Mouse (Mus musculus): ENCODE data around the gene Abhd17b.
"Not testable (repeated sequence)": the region's sequence is repeated elsewhere in the genome, so short reads cannot be mapped to it uniquely, and the experiment has no call there.

Abhd17b gene

DNA sequence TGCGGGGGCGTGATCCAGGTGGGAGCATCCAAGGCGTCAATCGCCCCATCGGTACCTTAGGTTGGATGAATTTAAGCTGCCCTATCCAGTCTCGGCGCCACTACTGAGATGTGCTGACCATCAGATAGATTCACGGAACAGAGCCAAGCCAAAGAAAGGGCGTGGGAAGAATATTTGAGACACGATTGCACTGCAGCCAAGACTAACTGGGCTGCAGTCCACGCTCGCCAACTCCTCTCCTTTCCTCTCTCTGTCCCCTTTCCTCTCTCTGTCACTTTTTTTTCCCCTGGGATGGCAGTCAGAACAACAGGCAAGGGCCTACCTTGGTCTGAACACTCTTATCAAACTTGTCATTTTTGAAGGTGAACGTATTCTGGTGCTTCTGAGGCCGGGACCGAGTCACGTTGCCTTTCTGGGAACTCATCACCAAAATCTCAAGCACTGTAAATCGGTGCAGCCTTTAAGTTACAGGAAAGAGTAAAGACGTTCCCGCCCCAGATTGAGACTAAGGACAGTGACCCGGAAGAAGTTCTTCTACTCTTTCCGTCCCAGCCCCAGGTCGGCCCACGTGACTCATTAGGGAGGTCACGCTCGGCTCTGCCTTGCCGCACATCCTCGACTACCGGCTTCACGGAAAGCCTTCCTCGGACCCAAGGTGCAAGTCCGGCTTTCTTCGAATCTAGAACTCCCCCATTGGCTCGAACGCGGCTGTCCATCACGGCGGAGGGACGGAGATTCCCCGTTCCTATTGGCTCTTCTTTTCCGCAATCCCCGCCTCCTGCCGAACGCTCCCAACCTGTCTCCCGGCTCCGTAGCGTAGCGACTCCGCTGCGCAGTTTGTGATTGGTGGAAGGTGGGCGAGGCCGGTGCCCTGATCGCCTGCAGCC lies 457 bp upstream of the Abhd17b start, which contains the start of gene 1110059E24Rik:
TSS of gene 1110059E24Rik (minus strand) at position 692 of the 887 bp plus-strand sequence.
- DNase-seq, result peak; percentile 99

DNA sequence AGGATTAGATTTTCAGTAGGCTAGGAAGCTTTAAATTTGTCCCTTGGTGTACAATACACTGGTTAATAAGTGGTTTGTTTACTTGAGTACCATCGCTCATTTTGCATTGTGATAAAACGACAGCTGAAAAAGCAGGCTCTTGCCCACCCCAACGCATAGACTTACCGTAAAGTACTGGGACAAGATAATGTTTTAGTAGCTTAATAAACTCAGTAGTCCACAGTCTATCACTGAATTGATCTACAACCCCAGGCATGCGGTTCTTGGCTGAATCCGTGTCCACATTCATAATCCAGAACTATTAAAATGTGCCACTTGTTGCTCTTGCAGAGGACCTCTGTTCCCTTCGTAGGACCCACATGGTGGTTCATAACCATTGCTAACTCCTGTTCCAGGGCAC lies 1.8 kb downstream of the Abhd17b start:
- no peak for DNase-seq

DNA sequence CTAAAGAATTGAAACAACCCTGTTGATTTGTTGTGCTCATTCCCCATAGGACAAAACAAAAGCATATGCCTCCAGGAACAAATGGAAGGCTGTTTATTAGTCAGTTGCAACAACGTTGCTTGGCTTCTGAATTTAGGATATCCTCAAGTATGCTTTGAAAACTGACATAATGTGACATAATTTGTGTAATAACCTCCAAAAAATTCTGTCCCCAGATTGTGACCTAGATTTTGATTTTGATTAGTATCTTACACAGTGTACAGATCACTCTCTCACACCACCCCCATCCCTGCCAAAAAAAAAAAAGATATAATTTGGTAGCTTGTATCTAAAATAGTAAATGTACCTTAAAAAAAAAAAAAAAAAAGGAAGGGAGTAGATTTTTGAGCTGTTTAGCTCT lies 7.7 kb downstream of the Abhd17b start:
- no peak for DNase-seq

DNA sequence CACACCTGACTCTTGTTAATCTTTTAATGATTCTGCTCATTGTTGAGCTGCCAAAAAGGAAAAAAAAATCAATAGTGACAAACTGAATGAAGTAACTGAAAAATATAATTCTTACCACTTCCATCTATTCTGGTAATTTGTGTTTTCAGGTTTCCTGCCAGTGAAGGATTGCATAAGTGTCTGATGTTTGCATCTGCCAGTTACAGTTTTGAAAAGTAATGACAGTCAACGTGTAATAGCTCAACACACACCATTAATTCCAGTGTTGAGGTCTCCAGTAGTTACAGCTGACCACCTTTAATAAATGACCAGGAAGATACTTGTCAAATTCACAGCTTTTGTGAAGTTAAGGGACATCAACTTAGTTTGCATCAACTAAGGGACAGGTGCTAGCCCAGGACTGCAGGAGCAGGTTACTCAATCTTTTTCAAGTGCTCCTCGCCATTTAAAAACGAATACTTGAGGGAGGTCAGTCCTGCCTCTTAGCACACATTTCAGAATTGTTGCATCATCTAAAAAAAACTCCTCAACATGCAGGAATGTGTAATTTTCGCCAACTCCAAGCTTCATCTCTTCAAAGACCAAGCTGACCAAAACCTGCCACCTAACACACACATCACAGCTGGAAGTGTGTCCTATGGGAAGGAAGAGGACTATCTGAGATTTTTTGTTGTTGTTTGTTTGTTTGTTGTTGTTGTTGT lies 10.9 kb downstream of the Abhd17b start:
- no peak for DNase-seq

DNA sequence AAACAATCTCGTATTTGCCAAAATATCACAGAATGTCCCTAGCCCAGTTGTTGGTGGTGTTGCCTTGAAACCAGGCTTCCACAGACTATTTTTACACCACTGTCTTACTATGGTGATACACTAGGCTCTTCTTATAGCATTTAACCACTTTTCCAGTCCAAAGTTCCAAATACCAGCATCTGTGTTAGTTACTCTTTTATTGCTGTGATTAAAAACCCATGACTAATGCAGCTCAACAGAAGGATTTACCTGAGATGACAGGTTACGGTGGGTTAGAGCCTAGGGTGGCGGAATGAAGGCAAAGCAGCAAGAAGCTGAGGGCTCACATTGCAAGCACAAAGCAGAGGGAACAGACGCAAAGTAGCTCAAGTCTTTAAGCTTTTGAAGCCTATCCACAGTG lies 16.7 kb downstream of the Abhd17b start:
- no peak for DNase-seq

DNA sequence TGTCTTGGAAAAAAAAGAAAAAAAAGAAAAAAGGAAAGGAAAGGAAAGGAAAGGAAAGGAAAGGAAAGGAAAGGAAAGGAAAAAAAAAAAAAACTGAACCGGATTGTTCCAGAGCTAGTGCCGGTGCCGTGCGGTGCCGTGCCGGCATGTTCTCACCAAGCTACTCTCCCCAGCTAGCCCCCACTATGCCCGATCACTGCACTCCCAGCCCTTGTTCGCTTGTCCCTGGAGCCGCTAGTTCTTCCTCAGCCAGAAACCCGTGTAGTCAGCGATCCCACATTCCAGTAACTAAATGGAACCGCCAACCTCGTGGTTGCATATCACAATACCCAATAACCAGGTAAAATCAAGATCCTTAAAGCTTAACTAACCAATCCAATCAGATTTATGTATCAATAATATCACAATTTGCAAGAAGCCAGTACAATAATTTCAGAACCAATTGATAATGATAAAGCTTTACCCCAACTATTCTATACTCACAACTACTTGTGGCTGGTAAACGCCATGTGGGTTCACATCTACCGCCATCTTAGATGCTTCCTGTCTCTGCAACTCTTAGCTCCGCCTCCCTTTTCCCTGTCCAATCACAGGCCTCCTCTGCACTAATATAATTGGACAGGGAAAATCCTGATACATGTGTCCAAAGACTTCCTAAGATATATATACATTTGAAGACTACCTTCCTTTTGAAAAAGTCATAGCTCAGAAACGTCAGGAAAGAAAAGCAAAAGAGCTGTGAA lies 21.5 kb downstream of the Abhd17b start:
- DNase-seq, result no peak

DNA sequence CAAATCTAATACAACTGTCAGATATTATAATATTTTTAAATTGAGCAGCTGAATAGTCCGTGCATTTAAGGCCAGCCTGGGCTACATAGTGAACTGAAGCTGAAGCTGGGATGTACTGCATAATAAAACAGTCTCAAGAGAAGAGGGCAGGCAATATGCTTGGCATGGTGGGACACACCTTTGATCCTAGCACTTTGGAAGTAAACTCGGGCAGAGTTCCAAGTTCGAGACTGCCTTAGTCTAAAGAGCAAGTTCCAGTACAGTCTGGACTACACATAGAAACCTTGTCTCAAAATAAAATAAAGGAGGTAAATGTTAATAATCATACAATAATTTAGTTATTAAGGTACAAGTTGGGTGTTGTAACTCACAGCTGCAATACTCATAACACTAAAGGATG lies 27.1 kb downstream of the Abhd17b start:
- no peak for DNase-seq

DNA sequence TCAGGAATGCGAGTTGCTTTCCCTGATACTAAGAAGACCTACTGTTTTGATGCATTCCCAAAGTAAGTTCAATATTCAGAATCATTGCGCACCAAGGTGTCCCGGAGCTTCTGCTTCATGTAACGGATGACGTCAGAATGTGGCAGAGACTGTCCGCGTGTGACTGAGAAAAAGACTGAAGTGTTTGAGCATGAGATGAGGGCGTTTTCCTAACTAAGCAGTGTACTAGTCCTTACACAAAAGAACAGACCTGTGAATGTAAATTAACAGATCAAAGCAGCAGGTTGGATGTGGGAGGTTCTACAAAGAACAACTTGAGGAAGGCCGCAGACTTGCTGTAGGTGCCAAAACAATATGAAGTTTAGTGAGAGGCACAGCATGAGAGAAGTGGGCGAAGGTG lies 28.0 kb downstream of the Abhd17b start:
- DNase-seq, result no peak

DNA sequence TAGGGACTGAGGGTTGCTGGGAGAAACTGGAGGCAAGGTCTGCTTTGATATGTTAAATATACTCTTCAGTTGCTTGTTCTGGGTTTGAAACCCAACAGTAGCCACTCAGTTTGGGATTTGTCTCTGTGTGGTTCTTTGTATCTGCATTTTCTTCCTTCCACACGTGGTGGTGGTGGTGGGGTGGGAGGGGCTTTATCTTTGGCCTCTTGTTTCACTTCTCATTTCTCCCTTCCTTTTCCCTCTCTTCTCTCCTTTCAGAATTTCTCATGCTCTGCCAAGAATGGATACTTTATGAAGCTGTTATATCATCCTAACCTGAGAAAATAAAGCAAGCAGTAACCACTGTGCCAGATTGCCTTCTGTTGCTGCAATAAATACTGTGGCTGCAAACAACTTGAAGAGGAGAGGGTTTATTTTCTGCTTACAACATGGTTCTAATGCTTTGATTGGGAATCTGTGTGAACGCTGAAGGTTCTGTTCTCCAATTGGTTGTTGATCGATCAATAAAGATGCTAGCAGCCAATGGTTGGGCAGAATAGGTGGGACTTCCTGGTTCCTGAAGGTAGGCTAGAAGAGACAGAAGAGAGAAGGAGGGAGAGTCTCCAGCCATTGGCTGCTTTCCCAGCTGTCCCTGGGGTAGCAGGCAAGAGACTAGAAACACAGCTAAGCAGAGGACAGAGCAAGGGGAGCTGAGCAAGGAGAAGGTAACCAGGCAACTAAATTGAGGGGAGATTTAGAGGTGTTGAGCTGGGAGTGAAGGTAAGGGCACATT lies 60.5 kb downstream of the Abhd17b start:
- peak; percentile 48 for DNase-seq

DNA sequence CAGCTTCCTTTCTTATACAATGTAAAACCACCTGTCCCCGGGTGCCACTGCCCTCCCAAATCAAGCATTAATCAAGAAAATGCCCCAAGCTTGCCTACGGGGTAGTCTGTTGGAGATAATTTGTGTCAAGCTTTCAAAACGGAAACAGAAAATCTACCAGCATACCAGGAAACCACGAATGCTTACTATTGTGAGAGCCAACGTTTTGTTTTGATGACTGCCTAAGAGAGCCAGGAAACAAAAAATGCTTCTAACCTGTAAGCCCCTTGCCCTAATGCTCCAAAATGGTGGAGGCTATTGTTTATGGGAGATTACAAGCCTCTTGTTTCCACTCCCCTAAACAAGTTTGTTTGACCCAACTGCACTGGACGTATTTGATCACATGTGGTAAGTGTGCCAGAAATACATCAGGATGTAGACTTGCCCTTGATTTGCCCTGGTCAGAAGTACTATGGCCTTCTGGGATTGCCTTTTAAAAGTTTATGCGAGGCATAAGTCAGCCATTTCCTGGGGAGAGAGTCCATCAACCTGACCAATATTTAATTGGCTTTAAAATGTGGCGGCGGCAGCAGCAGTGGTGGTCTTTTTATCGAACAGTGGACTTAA lies 61.4 kb downstream of the Abhd17b start:
- DNase-seq, result no peak

DNA sequence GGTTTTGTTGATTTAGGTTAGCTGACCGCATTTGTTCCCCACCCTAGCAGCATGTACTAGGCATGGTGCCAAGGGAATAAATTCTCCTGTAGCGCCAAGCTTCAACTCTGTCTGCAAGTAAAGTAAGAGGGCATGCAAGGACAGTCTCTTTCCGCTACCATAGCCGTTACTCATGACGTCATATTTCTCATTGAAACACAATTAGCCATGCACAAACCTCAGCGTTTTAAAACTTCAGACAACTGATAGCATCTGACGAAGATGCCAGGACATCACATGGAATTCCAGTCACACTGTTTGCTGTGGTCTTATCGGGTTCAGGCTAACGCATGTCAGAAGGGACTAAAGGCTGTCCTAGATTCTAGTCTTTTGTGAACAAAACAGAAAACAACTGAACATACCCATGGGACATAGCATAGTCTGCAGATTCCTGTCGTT lies 62.0 kb downstream of the Abhd17b start:
- no peak for DNase-seq

DNA sequence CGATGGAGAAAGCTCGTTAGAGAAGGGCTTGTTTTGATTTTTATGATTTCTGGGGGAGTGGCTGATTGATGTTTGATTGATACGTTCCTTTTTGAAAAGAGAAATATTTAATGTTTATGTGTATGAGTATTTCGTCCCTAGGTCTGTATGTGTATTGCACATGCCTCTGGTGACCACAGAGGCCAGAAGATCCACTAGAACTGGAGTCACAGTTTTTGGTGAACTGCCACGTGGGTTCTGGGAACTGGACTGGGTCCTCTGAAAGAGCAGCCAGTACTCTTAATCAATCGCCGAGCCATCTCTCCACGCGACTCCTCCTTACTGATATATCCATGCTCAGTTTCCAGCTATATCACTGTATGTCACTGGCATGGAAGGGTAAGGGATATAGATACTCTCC lies 62.5 kb downstream of the Abhd17b start:
- DNase-seq, result no peak

DNA sequence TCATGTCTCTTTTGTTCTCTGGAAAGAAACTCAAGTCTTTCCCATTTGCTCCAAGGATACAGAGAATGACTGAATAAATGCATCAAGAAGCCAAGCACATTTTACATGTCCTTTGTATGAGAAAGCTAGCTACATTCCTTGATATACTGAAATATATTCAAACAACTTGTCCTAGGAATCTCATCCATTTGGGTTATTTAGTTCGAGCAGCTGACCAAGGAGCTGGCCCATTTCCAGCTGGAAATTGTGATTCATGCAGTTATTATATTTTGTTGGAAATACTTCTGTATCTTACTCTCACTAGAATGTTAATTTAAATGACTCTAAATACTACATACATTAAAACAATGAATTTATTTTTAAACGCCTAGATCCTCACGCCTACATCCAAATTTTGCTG lies 63.5 kb downstream of the Abhd17b start:
- DNase-seq, result no peak

DNA sequence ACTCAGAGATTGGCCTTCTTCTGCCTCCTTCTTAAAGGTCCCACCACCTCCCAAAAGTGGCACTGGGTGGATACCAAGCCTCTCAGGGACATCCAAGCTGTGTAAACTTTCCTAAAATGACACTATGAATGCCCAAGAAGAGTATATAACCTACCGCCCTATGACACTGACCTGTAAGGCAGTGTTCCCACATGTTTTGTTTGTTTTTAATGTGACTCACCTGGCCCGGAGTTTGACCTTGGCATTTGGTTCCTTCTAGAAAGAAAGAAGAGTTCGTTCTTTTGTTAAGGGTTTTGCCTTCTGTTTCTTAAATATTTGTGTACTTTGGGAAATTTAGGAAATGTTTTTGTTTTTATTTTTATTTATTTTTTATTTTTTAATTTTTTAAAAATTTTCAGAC lies 66.2 kb downstream of the Abhd17b start:
- DNase-seq, result no peak

DNA sequence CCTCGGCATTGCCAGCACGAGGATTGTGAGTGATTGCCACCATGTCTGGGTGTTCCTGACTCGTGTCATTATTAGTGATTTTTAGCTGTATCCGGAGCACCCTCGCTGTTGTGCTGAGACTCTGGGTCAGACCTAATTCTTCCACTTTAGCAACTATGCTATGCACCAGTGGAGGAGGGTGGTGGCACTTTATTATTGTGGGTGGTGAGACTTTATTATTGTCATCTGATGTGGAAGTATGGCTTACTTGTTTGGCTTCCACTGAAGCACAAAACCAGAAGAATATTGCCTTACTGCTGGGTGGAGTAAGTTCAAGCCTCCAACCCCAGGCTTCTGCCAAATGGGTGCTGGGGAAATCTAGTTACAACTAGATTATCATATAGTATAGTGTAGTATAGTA lies 68.0 kb downstream of the Abhd17b start:
- DNase-seq, result no peak

DNA sequence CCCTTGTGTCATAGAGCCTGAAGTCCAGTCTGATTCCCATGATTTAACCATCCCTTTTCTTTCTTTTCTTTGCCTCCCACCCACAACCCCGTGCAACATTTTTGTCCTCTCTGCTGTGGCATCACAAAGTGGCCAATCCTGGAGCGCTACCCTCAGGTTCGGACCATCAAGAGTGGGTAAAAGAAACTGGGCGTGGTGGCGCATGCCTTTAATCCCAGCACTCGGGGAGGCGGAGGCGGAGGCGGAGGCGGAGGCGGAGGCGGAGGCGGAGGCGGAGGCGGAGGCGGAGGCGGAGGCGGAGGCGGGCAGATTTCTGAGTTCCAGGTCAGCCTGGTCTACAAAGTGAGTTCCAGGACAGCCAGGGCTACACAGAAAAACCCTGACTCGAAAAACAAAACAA lies 70.3 kb downstream of the Abhd17b start:
- DNase-seq, result not testable (repeated sequence)

DNA sequence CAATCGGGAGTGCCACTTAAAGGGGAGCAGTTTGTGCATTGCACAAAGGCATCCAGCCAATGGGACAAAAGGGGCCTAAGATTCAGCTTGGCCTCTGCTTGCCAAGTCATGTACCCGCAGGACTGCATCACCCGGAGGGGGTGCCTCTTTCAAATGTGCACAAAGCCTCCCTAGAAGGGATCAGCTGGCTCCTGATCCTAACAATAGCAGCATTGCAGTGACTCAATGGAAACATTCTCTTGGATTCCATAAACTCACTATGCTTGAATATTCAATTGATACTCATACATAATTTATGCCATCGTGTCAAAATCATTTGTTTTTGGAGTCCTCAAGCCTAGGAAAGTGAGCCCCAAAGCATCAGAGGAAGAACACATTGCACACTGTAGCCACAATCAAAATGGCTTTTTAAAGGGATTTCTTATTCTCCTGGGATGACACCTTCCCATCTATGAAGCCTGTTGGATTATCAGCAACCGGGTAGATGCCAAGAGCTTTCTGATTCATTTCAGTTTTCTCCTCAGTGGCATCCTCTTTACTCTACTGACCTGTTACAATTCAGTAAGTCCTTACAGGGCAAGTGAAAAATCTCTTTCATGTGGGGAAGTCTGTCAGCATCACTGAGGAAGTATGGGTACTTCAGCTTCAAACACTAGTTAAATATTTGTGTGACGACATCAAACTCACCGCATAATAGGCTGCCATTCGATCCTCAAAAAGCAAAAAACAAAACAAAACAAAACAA lies 71.1 kb downstream of the Abhd17b start:
- DNase-seq, result peak; percentile 53

DNA sequence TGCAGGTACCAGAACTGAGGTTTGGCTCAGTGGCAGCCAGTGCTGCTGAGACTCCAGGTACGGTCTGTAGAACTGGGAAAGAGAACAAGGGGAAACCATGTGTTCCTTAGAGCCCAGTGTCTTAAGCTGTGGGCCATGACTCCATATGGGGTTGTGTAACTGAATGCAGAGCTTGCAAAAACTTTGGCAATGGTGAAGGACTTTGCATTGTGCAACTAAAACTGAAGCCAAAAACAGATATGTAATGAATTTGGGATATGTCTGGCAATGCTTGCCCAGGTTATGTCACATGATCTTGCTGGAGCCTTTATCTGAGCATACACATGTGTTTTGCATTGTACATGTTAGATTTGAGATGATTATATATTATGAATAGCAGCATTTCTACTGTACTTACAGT lies 72.2 kb downstream of the Abhd17b start:
- DNase-seq, result no peak

DNA sequence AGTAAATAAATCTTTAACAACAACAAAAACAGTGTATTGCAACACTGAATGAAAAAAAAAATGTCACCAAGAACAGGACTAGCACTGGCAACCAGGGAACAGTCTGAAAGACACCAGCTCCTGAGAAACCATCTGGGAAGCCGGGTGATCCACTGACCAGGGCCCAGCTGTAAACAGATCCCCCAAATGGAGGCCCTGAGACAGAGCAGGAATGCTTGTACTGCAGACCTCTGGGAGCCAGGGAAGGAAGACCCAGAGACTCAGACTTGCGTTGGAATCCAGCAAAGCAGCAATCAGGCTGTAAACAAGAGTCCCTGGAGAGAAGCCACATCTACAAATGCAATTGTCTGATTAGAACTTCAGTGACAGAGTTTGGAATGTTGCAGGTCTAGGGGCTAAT lies 74.1 kb downstream of the Abhd17b start:
- no peak for DNase-seq

DNA sequence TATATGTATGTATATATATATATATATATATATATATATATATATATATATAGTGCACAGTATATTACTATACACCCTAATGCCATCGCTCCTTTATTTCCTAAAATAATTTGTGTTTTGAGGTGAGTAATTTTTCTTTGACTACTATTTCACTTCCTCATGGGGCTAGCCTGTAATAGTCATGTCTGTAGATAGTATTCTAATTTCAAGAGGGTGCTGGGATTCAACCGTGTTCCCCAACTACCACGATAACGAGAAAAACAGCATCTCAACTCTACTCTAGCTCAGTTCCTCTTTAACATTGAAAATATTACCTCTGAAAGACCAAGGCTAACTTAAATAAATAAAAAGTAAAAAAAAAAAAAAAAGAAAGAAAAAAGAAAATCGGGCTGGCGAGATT lies 75.4 kb downstream of the Abhd17b start:
- DNase-seq, result no peak

DNA sequence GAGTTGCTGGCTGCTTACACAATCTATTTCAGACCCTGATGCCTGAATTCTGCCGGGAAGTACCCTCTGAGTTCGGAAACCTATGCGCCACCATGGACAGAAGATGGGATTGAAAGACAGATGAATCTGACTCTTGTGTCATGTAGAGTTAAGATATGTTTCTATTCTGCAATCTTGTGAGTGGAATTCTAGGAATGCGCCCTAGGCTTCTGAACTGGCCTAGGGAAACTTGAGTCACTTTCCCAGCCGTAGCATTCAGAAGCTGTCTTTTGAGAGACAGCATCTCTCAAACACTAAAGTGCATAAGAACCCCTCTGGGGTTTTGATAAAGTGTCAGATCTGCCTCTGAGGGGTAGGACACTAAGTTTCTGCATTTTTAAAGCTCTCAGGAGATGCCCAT lies 78.9 kb downstream of the Abhd17b start:
- DNase-seq, result no peak

DNA sequence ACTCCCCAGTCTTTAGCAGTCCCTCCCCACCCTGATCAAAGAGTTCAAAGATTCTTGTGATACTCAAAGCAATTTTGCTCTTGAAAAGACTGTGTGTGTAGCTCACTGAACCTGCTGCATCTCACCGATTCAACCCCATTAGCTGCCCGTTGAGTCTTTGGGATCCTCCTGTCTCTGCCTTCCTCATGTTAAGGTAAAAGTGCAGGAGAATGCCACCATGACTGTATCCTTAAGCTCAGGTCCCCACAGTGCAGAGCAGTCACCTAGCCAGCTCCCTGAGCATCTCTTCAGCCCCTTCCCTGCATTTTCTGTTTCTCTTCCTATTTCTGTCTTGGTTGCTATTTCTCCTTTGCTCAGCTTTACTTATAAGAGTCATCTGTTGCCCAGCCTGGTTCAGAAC lies 80.2 kb downstream of the Abhd17b start:
- no peak for DNase-seq
